Mouse (Mus musculus) common myeloid progenitor, adult 5-6 weeks (primary cell): Measurements from ENCODE around the gene Cwc22. TPM values are rescaled to one million over a fixed set of nuclear protein-coding genes. Genes with fewer than 3 reads are reported as not detected.

Source experiments
- total RNA-seq: library from RNA; stranded (forward); fragments of 200-1000, 187-1606 nt; gene quantifications from 2 replicates; pipeline ENCODE4 v1.2.3, GENCODE M21; 2017

Cwc22 gene
- total RNA-seq, 1 experiment from 2014 or later: 105 TPM

Other genes starting within 250 kb of the Cwc22 start
- gene Zfp385b, start 126.7 kb downstream of the Cwc22 start, total RNA-seq: not detected in 2 replicates